Mouse (Mus musculus) heart, adult 8-10 months (tissue): ENCODE measurements around the gene Gm28042. TPM values are rescaled to one million over a fixed set of nuclear protein-coding genes. Genes with fewer than 3 reads are reported as not detected.

Source experiments
- DNase-seq: peaks from one replicate; pipeline ENCODE4 v3.0.0; 2022; ENCODE audit warnings: low spot score
- total RNA-seq, 4 experiments: library from RNA; stranded (reverse); gene quantifications; 2 replicates each; pipeline ENCODE4 v1.2.4; 2022

The Gm28042 gene
- total RNA-seq = under 1 TPM; 0.16 to 0.59 (median 0.21) TPM

GRCm38 (mm10) chr2:120026984-120027949 is at the start of gene Gm28042, which contains the start of gene Jmjd7:
TSS of gene Gm28042 (plus strand) at chr2:120027493.
TSS of gene Jmjd7 (plus strand) at chr2:120027483.
- DNase-seq = peak; percentile 92

- DNase-seq = no peak
Observed at GRCm38 (mm10) chr2:119980343-119980986, 46.8 kb upstream of the Gm28042 start.

DNA sequence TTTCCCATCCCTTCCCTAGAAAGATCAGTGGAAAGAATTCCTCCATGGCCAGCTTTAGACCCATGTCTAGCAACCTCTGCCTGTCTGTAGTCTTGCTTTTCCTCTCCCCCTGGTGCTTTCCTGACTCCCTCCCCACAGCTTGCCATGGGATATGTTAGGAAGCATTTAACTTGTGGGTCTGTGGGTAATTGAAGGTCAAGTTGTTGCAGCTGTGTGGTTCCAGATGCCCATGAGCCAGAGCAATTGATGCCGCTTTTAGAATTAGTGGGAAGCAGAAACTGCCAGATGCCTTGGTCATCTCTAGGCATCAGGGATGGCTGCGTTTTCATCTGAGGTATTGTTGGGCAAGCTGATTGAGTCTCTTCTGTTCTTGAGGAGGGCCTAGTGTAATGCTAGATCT is 45.7 kb upstream of the Gm28042 start:
- no peak for DNase-seq

DNA sequence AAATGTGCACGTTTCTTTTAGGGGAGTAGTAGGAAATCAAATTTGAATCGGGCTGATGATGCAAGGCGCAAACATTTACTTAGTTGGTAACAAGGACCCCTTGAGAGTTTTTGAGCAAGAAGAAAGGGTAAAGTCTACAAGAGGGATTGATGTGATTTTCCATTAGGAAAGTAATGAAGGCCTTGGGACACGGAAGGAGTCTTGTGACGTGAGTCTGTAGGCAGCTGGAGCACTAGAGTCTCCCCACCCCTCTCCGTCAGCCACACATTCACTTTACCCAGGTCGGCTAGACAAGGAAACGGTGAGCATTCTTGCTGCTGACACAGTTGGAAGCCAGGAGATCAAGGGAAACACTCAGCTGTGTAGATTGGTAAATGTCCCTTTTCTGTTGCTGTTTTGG is 41.4 kb upstream of the Gm28042 start:
- no peak for DNase-seq

DNA sequence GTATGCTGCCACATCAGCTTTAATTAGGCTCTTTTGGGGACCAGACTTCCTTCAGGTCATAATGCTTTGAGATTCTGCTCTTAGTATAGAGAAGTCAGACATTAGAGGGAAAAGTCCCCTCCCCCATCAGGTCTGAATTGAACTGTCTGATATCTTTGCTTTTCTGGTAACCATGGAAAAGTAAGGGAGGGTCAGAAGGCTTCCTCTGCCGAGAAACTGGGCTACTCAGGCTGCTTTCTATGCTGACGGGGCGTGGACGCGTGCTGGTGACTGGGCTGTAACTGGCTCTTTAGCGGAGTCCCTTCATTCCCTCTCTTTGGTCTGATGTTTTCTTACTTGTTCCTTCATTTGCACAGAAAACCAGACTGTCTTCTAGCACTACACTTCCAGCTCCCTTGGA is 40.9 kb upstream of the Gm28042 start:
- no peak for DNase-seq

- DNase-seq = no peak
Observed at GRCm38 (mm10) chr2:119987441-119987840, 39.9 kb upstream of the Gm28042 start.

DNA sequence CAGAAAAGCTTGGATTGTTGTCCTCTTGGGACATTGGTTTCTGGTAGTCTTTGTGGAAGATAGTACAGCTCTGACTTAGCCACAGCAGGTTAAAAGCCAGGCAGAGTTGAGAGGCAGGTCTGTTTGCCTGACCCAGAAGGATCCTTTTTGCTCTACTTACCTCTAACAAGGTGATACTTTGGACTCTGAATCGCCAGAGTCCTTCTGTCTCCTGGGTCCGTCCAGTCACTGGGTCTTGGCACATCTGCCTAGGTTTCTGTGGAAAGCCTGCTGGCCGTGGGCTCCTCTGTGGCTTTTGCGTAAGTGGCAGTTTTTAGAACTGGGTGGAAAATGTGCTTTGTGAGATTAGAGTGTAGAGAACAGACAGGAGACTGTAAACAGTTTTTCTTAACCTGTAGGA is 38.3 kb upstream of the Gm28042 start:
- no peak for DNase-seq

DNA sequence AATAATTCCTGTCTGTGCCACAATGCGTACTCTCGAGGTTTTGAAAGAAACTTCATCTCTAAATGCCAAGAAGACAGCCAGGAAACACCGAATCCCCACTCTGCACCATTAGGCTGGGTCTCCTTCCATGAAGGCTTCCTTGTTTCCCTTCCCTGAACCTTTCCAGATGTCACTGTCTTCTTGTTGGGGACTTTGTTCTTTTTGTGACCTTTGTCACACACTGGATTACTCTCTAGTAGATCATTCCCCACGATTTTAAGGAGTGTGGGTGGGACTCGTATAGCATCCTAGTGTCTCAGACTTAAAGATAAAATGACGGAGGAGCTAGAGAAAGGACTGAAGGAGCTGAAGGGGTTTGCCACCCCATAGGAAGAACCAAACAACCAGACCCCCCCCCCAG is 36.4 kb upstream of the Gm28042 start:
- DNase-seq = no peak

DNA sequence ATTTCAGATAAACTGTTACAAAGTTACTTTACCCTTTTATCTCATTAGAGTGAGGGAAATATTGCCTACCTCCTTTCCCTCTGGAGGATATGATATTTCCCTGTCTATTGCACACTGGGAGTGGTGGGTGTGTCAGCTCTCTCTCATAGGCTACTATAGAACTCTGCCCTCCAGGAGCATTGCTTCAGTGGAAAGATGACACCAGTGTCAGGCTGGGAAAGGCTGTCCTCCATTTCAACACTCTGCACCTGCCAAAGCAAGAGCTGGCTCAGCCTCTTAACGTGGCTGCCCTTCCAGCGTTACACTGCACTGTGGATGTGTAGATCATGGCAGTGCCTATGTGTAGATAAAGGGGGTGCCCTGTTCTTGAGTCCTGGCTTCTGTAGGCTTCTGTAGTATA is 34.9 kb upstream of the Gm28042 start:
- DNase-seq = no peak

DNA sequence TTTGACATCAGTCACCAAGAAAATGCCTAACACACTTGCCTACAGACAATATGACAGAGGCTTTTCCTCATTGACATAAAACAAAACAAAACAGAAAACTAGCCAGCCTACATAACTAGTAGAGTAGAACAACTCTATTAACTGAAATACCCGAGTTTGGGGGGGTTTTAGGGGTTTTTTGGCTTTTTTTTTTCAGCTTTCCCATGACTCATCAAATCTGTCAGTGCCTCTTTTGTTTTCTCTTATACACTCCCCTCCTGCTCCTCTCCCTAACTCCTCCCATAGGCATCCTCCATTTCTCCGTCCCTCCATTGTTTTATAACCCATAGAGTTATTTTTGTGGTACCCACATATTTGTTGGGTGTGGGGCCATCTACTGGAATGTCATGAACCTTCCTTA is 33.8 kb upstream of the Gm28042 start:
- no peak for DNase-seq

DNA sequence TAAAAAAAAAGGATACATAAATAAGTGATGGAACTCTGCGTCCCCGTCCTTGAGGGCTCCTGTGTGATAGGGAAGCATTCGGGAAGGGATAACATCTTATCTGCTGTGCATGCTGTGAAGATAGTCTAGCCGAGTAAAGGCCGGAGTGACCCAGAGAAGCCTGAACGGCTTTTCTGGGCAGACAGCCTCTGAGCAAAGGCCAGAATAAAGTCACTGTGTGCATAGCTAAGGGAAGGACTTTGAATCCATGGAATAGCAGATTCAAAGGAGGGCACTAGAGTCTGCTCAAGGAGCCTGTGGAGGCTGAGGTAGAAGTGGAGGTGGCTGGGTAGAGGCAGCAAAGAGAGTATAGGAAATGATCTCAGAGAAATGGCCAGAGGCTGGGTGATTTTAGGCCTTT is 32.5 kb upstream of the Gm28042 start:
- DNase-seq = no peak

DNA sequence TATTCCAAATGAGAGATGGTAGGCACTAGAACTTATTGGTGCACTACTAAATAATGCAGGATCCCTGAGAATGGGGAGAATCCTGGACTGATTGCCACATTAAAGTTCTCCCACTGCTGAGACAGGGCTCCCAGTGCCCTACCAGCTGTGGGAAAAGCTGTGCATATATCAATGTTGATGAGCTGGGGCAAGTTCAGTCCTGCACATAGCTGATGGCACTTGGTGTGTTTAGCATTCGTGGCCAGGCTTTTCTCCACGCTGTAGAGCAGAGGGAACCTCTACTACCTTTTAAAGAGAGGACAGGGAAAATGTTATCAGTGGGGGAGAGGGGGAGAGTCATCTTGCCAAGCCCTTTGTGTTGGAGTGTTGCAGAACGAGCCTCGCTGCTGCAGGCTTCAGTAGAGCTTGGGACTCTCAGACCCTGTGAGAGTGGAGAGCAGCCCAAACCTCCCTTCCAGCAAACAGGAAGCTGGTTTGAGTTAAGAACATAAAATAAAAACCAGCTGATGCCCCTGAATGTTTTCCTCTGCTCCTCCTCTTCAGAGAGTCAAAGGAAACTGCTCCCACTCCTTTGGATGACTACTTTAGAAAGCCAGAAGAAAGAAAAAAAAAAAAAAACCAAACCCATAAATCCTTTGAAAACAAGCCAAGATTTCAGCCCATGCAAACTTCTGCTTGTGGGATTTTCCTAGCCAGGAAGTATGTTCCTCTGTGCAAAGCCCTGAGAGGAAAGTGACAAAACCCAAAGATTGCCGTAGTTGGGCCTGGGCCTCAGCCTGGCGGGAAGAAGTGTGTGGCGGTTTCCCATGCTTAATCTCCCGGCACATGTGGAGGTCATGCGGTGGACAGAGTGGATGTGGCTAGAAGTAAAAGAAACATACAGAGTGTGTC is 31.7 kb upstream of the Gm28042 start:
- DNase-seq = peak; percentile 44

GRCm38 (mm10) chr2:119997354-119997753 is 29.9 kb upstream of the Gm28042 start:
- no peak for DNase-seq

GRCm38 (mm10) chr2:119999731-120000130 is 27.6 kb upstream of the Gm28042 start:
- DNase-seq = no peak

- DNase-seq = no peak
Observed at GRCm38 (mm10) chr2:120000882-120001584, 26.3 kb upstream of the Gm28042 start.

DNA sequence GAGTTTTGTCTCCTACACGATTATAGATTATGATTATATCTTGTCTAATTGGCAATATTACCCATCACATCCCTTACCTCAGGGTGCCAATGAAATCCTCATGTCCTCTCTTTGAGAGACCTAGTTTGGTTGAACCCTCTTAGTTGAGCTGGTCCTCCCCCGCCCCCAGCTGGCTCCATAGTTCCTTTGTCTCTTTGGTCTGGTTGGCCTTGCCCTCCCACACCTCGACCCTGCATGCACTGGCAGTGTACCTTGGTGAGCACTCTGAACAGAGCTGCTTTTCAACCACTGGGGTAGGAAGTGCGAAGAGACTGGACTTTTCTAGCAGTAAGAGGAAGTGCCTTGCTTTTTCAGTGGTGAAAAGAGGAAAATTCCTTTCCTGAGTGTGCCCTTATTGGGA is 25.3 kb upstream of the Gm28042 start:
- no peak for DNase-seq

- DNase-seq = no peak
Observed at GRCm38 (mm10) chr2:120003970-120004369, 23.3 kb upstream of the Gm28042 start.

- no peak for DNase-seq
Observed at GRCm38 (mm10) chr2:120006696-120007095, 20.6 kb upstream of the Gm28042 start.

DNA sequence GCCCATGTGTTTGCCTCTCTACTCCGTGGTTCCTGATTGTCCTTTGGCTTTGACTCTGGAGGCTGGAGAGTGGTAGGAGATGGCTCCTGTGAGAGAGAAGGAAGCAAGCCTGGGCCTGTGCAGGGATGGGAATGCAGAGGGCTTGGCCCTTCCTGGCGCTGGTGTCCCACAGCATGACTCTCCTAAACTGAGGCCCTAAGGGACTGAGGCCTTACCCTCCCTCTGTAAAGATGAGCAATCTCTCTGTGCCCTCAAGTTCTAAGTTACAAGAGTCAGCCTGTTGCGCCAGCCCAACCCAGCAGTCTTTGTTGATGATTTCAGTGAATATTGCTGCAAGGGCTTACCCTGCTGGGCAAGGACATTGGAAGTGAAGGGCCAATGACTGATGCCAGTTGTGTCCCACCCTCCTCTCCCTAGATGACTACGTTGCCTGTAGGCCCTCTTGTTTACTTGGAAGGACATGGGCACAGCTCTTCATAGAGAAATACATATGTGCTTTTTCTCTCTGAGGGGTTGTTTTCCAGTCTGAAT is 19.5 kb upstream of the Gm28042 start:
- DNase-seq = no peak

GRCm38 (mm10) chr2:120008672-120009071 is 18.6 kb upstream of the Gm28042 start:
- peak; percentile 22 for DNase-seq
